Mouse (Mus musculus) neural tube, embryonic 12.5 days (tissue): ENCODE measurements around the gene Cenpb. TPM values are rescaled to one million over a fixed set of nuclear protein-coding genes. Genes with fewer than 3 reads are reported as not detected.

Experiments
- ATAC-seq: fragments of 200-750 bp; cut with Nextera tagmentation; 2 replicates; pipeline ENCODE4 v1.8.0; 2017; ENCODE audit warnings: low read depth, mild to moderate bottlenecking, moderate TSS enrichment, moderate library complexity; ENCODE audit not compliant: low FRiP score
- H3K27ac ChIP-seq: fragments of 300-500 bp; sonication (generic); 2 replicates; pipeline ENCODE4 v1.5.1; 2016
- H3K27me3 ChIP-seq: fragments of 300-500 bp; sonication (generic); replicated peaks from 2 replicates; pipeline ENCODE4 v1.6.1; 2016; ENCODE audit warnings: mild to moderate bottlenecking
- H3K36me3 ChIP-seq: fragments of 300-500 bp; sonication (generic); 2 replicates; pipeline ENCODE4 v1.6.1; 2016; ENCODE audit warnings: mild to moderate bottlenecking
- H3K4me1 ChIP-seq: fragments of 300-500 bp; sonication (generic); 2 replicates; pipeline ENCODE4 v1.6.1; 2016
- H3K4me2 ChIP-seq: fragments of 300-500 bp; sonication (generic); replicated peaks from 2 replicates; pipeline ENCODE4 v1.6.1; 2016; ENCODE audit warnings: mild to moderate bottlenecking
- H3K4me3 ChIP-seq: fragments of 300-500 bp; sonication (generic); 2 replicates; pipeline ENCODE4 v1.5.1; 2016
- H3K9ac ChIP-seq: fragments of 300-500 bp; sonication (generic); 2 replicates; pipeline ENCODE4 v1.6.1; 2016; ENCODE audit warnings: mild to moderate bottlenecking
- H3K9me3 ChIP-seq: fragments of 300-500 bp; sonication (generic); 2 replicates; pipeline ENCODE4 v1.6.1; 2016; ENCODE audit warnings: mild to moderate bottlenecking
- WGBS: fragments of 180-500 bp; shearing (Covaris S2); methylation state at CpG from one replicate; pipeline ENCODE4 v1.1.7; 2016; 5-methylcytosine and 5-hydroxymethylcytosine counted together
- polyA plus RNA-seq: library from polyadenylated mRNA; unstranded; fragments of >200 nt; fragmentation: Nextera tagmentation; extraction: Ambion mirVana; gene quantifications from 2 replicates; pipeline ENCODE4 v1.2.1, GENCODE M21; 2016

The Cenpb gene
- polyA plus RNA-seq, 1 experiment from 2014 or later, result 19.3 TPM

DNA sequence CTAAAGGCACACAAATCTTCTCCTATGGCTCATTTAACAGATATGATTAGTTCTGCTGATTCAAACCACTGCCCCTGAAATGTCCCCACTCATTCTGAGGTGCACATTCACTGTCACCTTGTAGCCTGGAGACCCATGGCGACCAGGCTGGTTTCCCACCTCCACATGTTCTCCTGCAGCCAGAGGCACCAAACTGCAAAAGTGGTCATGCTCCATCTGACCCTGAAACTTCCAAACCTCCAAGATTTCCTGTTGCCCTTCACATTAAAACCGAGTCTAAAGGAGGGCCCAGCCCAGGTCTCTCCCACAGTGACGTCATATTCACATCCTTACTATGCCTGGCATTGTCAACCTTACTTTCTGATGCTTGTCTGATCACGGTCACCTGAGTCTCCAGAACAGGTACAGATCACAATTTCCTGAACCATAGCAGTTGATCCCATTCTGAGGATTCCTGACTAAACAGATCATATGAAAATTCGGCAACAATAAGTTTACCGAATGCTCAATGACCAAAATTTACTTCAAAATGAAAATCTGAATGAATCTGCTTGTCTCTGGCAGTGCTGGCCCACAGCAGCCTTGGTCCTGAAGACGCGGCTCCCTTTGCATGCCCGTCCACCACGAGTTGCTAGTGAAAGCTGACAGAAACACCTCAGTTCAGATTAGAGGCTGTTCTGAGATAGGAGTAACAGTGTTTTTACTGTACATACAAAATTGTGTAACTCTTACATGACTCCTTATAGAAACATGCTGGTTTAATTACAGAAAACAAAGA lies 47.6 kb downstream of the Cenpb start:
- H3K9ac ChIP-seq, result no peak overlapping the region
- peaks cover 4% of the 10 kb centered on the region for H3K4me1 ChIP-seq
- H3K27me3 ChIP-seq, result 0 out of 2 replicates have a peak, but pooled peaks cover 2% of the 10 kb centered on the region
- H3K9me3 ChIP-seq, result no peaks in the 10 kb centered on the region
- no peak overlapping the region for H3K4me2 ChIP-seq
- no peak overlapping the region for H3K27ac ChIP-seq
- ATAC-seq, result no peak
- WGBS, result 78% methylated on average over 10 of the region's 10 CpGs
- H3K36me3 ChIP-seq, result no peaks in the 10 kb centered on the region
- H3K4me3 ChIP-seq, result no peak overlapping the region

GRCm38 (mm10) chr2:131130849-131131248 lies 49.0 kb downstream of the Cenpb start:
- no peak overlapping the region for H3K9ac ChIP-seq
- ATAC-seq, result no peak
- H3K27ac ChIP-seq, result no peak overlapping the region
- H3K4me3 ChIP-seq, result no peak overlapping the region
- H3K36me3 ChIP-seq, result no peaks in the 10 kb centered on the region
- H3K9me3 ChIP-seq, result no peaks in the 10 kb centered on the region
- 0 out of 2 replicates have a peak, but pooled peaks cover 2% of the 10 kb centered on the region for H3K27me3 ChIP-seq
- H3K4me2 ChIP-seq, result no peak overlapping the region
- peaks cover 15% of the 10 kb centered on the region for H3K4me1 ChIP-seq
- 81% methylated on average over 2 of the region's 2 CpGs for WGBS

GRCm38 (mm10) chr2:131129836-131130235 lies 50.0 kb downstream of the Cenpb start:
- H3K9ac ChIP-seq, result no peak overlapping the region
- no peak overlapping the region for H3K4me3 ChIP-seq
- H3K9me3 ChIP-seq, result no peaks in the 10 kb centered on the region
- H3K36me3 ChIP-seq, result no peaks in the 10 kb centered on the region
- H3K4me1 ChIP-seq, result peaks cover 15% of the 10 kb centered on the region
- H3K27ac ChIP-seq, result no peak overlapping the region
- WGBS, result 82% methylated on average over 5 of the region's 5 CpGs
- H3K4me2 ChIP-seq, result no peak overlapping the region
- no peak for ATAC-seq
- 0 out of 2 replicates have a peak, but pooled peaks cover 2% of the 10 kb centered on the region for H3K27me3 ChIP-seq

- Histone ChIP-seq H3K36me3 (no peaks in the 10 kb centered on the region), H3K4me1 (peaks cover 15% of the 10 kb centered on the region), H3K9me3 (no peaks in the 10 kb centered on the region), H3K27me3 (0 out of 2 replicates have a peak, but pooled peaks cover 2% of the 10 kb centered on the region), H3K4me2 (peak overlapping the region; percentile 88; the same call in 1 of the 2 replicates), H3K9ac (no peak overlapping the region), H3K27ac (no peak overlapping the region), H3K4me3 (no peak overlapping the region)
- 84% methylated on average over 3 of the region's 3 CpGs for WGBS
- ATAC-seq, result no peak
Measured at GRCm38 (mm10) chr2:131128636-131129157, 51.2 kb downstream of the Cenpb start.

- ATAC-seq, result 0 out of 2 replicates have a peak, but pooled peaks have one; percentile 5
- Histone ChIP-seq H3K4me1 (peaks cover 15% of the 10 kb centered on the region), H3K27ac (no peak overlapping the region), H3K9ac (no peak overlapping the region), H3K4me2 (peak overlapping the region; percentile 88), H3K9me3 (no peaks in the 10 kb centered on the region), H3K27me3 (0 out of 2 replicates have a peak, but pooled peaks cover 2% of the 10 kb centered on the region), H3K4me3 (no peak overlapping the region), H3K36me3 (no peaks in the 10 kb centered on the region)
- 90% methylated on average over 5 of the region's 5 CpGs for WGBS
Measured at GRCm38 (mm10) chr2:131128211-131128610, 51.7 kb downstream of the Cenpb start.

DNA sequence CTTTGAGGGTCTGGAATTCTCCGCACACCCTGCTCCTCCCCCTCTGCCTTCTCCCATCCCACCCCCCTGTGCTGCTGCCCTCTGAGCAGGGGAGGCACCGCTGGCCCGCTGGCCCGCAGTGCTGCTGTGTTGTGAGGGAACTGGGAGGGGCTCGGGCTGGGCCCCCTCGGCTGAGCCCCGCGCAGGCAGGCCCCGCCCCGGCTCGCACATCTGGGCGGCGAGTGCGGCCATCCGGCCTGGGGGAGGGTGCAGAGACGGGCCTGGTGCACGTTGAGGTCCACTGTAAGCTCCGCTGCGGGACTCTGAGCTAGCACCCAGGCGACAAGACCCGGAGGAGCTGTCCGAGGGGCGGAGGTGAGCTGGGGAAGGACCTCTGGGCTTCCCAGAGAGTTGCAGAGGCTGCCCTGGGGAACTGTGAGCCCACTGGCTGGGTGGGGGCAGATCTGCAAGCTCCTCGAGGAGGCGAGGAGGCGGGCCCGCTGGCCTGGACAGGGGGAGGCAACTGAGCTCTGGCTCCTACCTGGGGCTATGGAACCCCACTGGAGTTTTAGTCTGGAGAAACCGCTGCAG lies 52.6 kb downstream of the Cenpb start, which contains the start of gene Hspa12b:
Gene Hspa12b (plus strand): TSS at position 120 of the 570 bp plus-strand sequence.
- no peaks in the 10 kb centered on the region for H3K36me3 ChIP-seq
- peak within 1 kb of the TSS; percentile 88 for H3K4me2 ChIP-seq
- peak; percentile 82 for ATAC-seq
- WGBS, result 2% methylated on average over 28 of the region's 28 CpGs
- no peaks in the 10 kb centered on the region for H3K9me3 ChIP-seq
- no peak within 1 kb of the TSS for H3K27ac ChIP-seq
- peak within 1 kb of the TSS; percentile 44 for H3K4me3 ChIP-seq
- H3K9ac ChIP-seq, result peak within 1 kb of the TSS; percentile 69
- 0 out of 2 replicates have a peak, but pooled peaks cover 2% of the 10 kb centered on the region for H3K27me3 ChIP-seq
- peaks cover 15% of the 10 kb centered on the region for H3K4me1 ChIP-seq

- Histone ChIP-seq H3K27me3 (0 out of 2 replicates have a peak, but pooled peaks cover 2% of the 10 kb centered on the region), H3K4me2 (peak overlapping the region; percentile 88; the same call in 1 of the 2 replicates), H3K27ac (no peak overlapping the region), H3K4me1 (peaks cover 15% of the 10 kb centered on the region), H3K4me3 (no peak overlapping the region), H3K36me3 (no peaks in the 10 kb centered on the region), H3K9ac (no peak overlapping the region), H3K9me3 (no peaks in the 10 kb centered on the region)
- no peak for ATAC-seq
- 40% methylated on average over 9 of the region's 9 CpGs for WGBS
Measured at GRCm38 (mm10) chr2:131125964-131126815, 53.7 kb downstream of the Cenpb start.

Other genes with a start within 250 kb of the Cenpb start
- 9.6 and 11.9 TPM in 2 replicates for gene Gfra4, start 137.0 kb downstream of the Cenpb start, polyA plus RNA-seq
- gene Adam33, start 116.3 kb downstream of the Cenpb start, polyA plus RNA-seq, result 0.98 and 1.2 TPM in 2 replicates
- 0.11 and 0.13 TPM in 2 replicates for gene Siglec1, start 93.3 kb downstream of the Cenpb start, polyA plus RNA-seq
- gene Hspa12b, start 52.8 kb downstream of the Cenpb start, polyA plus RNA-seq, result 6.1 and 6.9 TPM in 2 replicates
- gene Gm11037, start 46.6 kb downstream of the Cenpb start, polyA plus RNA-seq, result not detected in 2 replicates
- 98.8 and 104 TPM in 2 replicates for gene 1700037H04Rik, start 20.0 kb downstream of the Cenpb start, polyA plus RNA-seq
- 97.0 and 99.5 TPM in 2 replicates for gene Cdc25b, start 6.9 kb upstream of the Cenpb start, polyA plus RNA-seq
- gene Spef1, start 7.2 kb upstream of the Cenpb start, polyA plus RNA-seq, result 9.0 and 9.3 TPM in 2 replicates
- 30.7 and 36.3 TPM in 2 replicates for gene Ap5s1, start 27.0 kb upstream of the Cenpb start, polyA plus RNA-seq
- 9.5 and 10.3 TPM in 2 replicates for gene Mavs, start 54.0 kb upstream of the Cenpb start, polyA plus RNA-seq
- 55.3 and 56.1 TPM in 2 replicates for gene Pank2, start 82.4 kb upstream of the Cenpb start, polyA plus RNA-seq
- gene Rnf24, start 172.8 kb upstream of the Cenpb start, polyA plus RNA-seq, result 16.5 and 18.7 TPM in 2 replicates